Mouse (Mus musculus) layer of hippocampus, adult 6 months (tissue): ENCODE measurements around the gene Olfr476. TPM values are rescaled to one million over a fixed set of nuclear protein-coding genes. Genes with fewer than 3 reads are reported as not detected.

Experiments
- long read RNA-seq, 2 experiments: library from polyadenylated mRNA; unstranded; transcript quantifications; one replicate each; pipeline ENCODE4 v2.0.0; 2019 to 2020
- polyA plus RNA-seq: library from polyadenylated mRNA; unstranded; fragments of <200 nt; fragmentation: Nextera tagmentation; gene quantifications from 2 replicates; pipeline ENCODE4 v1.2.3, GENCODE M21; 2021

Gene Olfr476
- not detected in 2 replicates for polyA plus RNA-seq
- long read RNA-seq, experiment 1: 0 reads
- long read RNA-seq, experiment 2: 0 reads

DNA sequence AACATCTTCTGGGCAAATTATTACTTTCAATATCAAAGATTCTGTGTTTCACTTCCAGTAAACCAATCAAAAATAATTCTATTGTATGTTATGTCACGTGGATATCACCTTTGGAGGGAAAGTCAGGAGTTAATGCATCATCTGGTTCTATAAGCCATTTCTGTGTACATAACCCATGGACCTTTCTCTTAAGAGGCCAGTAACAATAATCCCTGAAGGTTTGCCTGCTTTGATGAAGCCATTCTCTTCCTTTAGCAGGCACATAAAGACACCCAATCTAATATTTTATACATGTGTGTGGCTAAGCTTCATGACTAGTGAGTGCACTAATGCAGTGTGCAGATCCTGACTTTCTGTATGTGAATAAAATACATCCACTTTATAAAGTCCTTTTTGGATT is at the start of gene Olfr476:
Gene Olfr476 (plus strand): TSS at position 301 of the 400 bp plus-strand sequence.

DNA sequence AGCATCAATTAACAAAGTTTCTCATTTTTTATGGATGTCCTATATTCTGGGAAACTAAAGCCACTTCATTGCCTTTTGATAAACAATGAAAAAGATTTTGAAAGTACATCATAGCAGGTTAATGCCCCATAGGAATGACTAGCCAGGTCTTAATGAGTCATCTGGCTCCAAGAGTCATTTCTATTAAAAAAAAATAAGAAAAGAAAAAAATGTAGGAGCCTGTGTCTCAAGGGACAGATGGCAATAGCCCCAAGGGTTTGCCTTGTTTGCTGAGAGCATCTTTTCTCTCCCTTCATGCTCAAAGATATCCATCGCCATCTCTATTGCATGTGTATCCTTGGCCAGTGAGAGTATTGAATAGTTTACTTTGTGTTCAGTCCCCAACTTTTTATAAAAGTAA is 34.5 kb upstream of the Olfr476 start, which contains the start of gene Olfr473:
Gene Olfr473 (plus strand): TSS at position 301 of the 400 bp plus-strand sequence.

DNA sequence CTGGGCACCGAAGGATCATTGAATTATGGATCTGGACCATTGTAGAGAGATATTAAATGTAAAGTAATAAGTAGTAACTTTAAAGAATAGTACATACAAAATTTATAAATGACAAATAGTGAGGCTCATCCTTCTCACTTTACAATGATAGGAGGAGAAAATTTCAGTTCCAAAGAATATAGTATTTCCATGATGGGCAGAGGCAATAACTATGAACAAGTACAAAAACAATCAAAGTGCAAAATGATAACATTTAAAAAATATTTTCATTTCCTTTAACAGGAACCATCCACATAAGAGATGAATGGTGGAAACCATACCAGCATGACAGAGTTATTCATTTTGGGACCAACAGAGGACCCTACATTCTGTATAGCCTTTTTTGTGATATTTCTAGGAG is 10.3 kb upstream of the Olfr476 start, which contains the start of gene Olfr474:
Gene Olfr474 (plus strand): TSS at position 301 of the 400 bp plus-strand sequence.

DNA sequence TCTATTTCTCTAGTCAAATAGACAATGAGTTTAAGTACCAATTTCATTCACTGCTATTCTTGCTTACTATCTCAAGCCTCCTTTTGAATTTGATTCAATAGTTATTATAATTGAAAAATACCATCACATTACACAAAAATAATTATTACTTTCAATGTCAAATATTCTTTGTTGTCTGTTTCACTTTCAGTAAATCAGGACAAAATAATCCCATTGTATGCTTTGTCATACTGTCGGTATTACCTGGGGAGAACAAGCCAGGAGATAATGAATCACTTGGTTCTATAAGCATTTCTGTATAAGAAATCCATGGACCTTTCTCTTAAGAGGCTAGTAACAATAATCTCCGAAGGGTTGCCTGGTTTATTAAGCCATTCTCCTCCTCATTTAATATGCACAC is 21.8 kb downstream of the Olfr476 start, which contains the start of gene Olfr477:
Gene Olfr477 (plus strand): TSS at position 301 of the 400 bp plus-strand sequence.

Other genes starting within 250 kb of the Olfr476 start
- 0.15 and 0.45 TPM in 2 replicates for gene Cyb5r2, start 206.8 kb upstream of the Olfr476 start, polyA plus RNA-seq
- not detected in 2 replicates for gene Ovch2, start 163.6 kb upstream of the Olfr476 start, polyA plus RNA-seq
- gene Olfr467, start 152.5 kb upstream of the Olfr476 start, polyA plus RNA-seq: not detected in 2 replicates
- gene Olfr469, start 139.3 kb upstream of the Olfr476 start, polyA plus RNA-seq: not detected in 2 replicates
- not detected in 2 replicates for gene Olfr470, start 117.3 kb upstream of the Olfr476 start, polyA plus RNA-seq
- not detected in 2 replicates for gene Olfr472, start 66.9 kb upstream of the Olfr476 start, polyA plus RNA-seq
- gene Olfr473, start 34.4 kb upstream of the Olfr476 start, polyA plus RNA-seq: not detected in 2 replicates
- gene Olfr474, start 10.2 kb upstream of the Olfr476 start, polyA plus RNA-seq: not detected in 2 replicates
- not detected in 2 replicates for gene Olfr477, start 21.9 kb downstream of the Olfr476 start, polyA plus RNA-seq
- gene Olfr478, start 69.2 kb downstream of the Olfr476 start, polyA plus RNA-seq: not detected in 2 replicates
- gene Olfr479, start 85.9 kb downstream of the Olfr476 start, polyA plus RNA-seq: not detected in 2 replicates
- gene Olfr480, start 102.5 kb downstream of the Olfr476 start, polyA plus RNA-seq: not detected in 2 replicates
- gene Olfr481, start 115.1 kb downstream of the Olfr476 start, polyA plus RNA-seq: not detected in 2 replicates
- not detected in 2 replicates for gene Olfr482, start 132.8 kb downstream of the Olfr476 start, polyA plus RNA-seq
- not detected in 2 replicates for gene Olfr483, start 136.0 kb downstream of the Olfr476 start, polyA plus RNA-seq
- not detected in 2 replicates for gene Olfr484, start 162.6 kb downstream of the Olfr476 start, polyA plus RNA-seq
- not detected in 2 replicates for gene Olfr485, start 195.1 kb downstream of the Olfr476 start, polyA plus RNA-seq
- not detected in 2 replicates for gene Olfr486, start 207.9 kb downstream of the Olfr476 start, polyA plus RNA-seq
- not detected in 2 replicates for gene Olfr487, start 249.8 kb downstream of the Olfr476 start, polyA plus RNA-seq